Mouse (Mus musculus) brain, embryonic 18.5 days (tissue): ENCODE measurements around the gene Arih2.

Source experiments
- DNase-seq: peaks from one replicate; pipeline ENCODE4 v3.0.0-alpha.2; 2012; ENCODE audit warnings: low read depth, low spot score

Arih2 gene

GRCm38 (mm10) chr9:108563671-108564070 is 85.5 kb downstream of the Arih2 start:
- no peak for DNase-seq

- DNase-seq, result peak; percentile 87
These were observed 88.9 kb downstream of the Arih2 start, which contains the start of gene Impdh2 for GRCm38 (mm10) chr9:108560227-108560841. TSS of gene Impdh2 (plus strand) at chr9:108560286.

DNA sequence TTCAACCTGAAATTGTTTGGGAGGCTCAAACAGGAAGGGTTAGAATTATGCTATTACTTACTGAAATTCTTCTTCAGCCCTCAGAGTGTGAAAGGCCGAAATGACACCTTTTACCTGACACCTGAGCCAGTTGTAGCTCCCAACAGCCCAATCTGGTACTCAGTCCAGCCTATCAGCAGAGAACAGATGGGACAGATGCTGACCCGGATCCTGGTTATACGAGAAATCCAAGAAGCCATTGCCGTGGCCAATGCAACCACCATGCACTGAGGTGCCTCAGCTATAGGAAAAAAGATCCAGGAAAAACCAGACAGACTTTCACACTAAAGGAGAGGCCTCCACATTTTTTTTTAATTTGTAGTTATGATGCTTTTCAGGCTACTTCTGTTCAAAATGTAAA is 90.0 kb downstream of the Arih2 start:
- no peak for DNase-seq
